Mouse (Mus musculus) mesoderm, embryonic 11.5 days (tissue): ENCODE results near the gene Duox2.

ENCODE experiments used
- DNase-seq: peaks from one replicate; pipeline ENCODE4 v3.0.0-alpha.2; 2012; ENCODE audit warnings: low read depth, low spot score

Duox2 gene

DNA sequence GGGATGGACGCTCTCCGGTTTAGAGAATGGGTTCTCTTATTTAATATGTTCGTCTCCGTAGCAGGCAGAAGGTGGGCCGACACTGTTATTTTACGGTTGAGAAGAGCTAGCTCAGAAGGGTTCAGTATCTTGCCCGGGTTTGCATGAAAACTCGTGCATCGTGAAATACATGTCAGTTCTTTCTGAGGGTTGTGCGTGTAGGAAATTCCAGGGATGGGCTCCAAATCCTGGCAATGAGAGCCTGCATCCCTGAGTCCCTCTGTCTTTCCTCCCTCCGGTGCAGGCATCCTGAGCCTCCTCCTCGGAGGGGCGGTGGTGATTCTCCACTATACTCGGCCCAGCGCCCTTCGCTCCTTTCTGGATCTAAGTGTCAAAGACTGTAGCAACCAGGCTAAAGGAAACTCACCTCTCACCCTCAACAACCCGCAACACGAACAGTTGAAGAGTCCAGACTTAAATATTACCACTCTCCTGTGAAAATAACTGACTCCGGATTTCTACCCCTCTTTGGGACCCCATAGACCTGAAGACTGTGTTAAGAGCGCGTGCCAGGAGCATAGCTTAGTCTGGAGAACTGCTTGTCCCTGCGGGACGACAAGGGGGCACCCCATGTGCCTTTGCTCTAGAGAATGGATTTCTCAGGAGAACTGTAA is 3.8 kb upstream of the Duox2 start:
- no peak for DNase-seq

DNA sequence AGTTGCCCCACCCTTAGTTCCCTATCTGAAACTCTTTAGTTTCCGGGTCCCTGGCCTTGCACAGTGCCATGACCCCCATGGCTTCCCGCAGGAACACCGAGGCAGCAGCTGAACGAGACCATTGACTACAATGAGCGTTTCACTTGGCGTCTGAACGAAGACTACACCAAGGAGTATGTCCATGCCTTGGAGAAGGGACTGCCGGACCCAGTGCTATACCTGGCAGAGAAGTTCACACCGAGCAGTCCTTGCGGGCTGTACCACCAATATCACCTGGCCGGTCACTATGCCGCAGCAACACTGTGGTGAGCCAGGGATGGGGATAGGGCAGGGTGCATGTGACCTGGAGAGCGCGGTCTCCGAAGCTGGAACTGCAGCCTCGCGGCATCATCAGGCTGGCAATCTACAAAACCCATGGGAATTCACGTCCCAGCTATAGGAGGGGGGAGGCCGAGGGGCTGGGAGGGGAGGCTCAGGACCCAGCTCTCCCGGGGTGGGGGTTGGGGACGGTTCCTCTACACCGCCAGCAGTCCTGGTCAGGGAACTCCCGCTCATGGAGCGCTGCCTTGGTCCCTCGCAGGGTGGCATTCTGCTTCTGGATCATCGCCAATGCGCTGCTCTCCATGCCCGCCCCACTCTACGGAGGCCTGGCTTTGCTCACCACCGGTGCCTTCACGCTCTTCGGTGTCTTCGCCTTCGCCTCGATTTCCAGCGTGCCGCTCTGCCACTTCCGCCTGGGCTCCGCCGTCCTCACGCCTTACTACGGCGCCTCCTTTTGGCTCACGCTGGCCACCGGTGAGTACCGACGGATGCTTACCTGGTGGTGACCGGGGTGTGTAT is 3.1 kb upstream of the Duox2 start:
- DNase-seq: no peak

DNA sequence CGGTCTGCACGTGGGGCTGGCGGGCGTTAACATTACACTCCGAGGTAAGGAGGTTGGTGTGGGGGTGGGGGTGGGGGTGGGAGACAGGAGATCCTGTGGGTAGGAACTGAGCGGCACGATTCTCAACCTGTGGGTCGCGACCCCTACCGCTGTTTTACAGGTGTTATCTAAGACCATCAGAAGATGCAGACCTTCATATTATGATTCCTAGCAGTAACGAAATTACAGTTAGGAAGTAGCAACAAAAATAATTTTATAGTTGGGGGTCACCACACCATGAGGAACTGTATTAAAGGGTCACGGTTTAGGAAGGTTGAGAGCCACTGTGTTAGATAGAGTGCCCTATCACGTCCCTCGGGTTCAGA is 2.4 kb upstream of the Duox2 start:
- DNase-seq: no peak

DNA sequence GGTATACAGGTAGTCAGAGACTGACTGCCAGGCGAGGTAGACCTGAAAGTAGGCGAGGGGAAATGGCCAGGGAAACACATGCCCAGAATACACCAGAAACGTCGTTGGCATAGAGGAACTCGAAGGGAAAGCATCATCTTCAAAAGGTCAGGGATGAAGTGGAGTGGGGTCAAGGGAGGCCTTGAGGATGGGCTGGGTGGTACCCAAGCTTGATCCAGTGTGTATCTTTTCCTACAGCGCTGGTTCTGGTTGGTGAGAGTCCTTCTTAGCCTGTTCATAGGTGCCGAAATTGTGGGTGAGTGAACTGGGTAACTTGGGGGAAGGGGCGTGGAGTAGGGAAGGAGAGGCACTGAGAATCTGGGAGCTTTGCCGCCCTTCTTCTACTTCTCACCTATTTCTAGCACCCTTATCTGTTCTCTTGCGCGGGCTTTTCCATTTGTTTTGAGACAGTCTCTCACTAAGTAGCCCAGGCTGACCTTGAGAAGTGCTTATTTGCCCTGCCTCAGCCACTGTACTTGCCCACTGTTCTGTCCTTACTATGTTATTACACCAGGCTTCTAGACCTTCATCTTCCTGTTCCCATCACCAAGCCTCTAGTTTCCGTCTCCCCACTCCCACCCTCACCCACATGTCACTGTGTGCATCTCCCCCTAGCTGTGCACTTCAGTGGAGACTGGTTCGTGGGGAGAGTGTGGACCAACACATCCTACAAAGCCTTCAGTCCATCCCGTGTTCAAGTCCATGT is 1.8 kb upstream of the Duox2 start:
- DNase-seq: no peak

DNA sequence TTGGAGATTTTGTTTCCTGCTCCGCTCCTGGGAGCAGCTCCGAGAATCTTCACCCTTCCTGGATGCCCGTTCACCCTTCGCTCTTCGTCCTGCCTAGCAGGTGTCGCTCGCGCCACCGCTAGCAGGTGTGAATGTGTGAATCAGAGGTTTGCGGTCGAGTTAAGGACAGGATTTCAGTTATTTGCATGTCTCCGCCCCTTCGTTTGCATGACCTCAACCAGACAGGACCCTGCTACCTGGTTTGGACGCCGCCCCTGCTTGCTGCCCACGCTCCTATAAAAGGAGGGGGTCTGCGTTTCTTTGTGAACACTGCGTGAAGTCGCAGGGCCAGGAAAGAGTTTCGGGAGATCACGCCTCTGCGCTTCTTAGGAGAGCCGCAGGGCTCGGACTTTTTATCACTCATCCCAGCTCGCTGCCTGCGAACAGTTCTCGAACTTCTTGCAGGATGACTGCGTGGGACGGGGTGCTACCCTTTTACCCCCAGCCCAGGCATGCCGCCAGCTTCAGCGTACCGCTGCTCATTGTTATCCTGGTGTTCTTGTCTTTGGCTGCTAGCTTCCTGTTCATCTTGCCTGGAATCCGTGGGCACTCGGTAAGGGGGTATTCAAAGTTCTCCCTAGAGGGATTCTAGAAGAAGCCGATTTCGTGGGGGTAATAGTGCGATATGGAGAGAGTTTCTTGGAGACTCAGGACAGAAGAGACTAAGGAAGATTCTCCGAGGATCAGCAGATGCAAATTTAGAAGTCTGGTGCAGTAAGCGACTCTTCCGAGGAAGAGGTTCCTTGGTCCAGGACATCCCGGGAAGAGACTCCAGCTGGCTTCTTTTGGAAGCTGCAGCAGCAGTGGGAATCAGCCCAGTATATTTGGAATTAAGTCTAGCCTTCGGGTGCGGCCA is 594 bp upstream of the Duox2 start, which contains the start of gene Duoxa2:
Duoxa2 (plus strand) TSS at position 305 of the 895 bp plus-strand sequence.
- peak; percentile 36 for DNase-seq

DNA sequence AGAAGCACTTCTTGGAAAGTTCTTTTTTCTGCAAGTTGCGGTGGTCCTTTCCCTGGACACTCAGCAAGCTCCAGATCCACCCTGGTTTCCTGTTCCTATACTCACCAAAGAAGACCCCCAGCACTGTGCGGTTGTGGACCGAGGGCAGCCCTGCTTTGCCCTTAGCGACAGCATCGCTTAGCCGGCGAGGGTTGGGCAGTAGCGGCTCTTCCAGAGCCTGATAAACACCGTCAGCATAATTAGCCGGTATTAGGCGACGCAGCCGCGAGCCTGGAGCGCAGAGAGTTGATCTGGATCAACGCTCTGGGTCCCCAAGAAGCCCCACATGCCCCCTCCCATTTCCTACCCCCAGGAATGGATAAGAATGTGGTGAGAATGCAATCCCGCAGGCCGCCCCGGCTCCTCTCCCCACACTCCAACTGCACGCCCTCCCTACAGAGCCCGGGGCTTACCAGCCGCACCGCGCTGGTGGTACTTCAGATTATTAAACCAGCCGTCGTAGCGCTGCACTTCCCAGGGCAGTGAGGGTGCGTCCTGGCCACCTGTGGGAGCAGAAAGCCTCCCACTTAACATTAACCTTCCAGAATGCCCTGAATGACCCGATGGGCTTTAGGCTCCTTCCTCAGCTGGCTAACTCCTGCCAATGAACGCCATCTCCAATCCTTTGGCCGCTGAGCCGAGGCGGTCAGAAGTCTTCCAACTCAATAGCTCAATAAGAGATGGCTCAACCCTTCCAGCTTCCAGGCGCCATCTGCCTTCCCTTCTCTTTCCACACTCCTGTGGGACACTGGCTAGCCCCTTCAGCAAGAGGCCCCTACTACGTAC is 766 bp downstream of the Duox2 start:
- no peak for DNase-seq

DNA sequence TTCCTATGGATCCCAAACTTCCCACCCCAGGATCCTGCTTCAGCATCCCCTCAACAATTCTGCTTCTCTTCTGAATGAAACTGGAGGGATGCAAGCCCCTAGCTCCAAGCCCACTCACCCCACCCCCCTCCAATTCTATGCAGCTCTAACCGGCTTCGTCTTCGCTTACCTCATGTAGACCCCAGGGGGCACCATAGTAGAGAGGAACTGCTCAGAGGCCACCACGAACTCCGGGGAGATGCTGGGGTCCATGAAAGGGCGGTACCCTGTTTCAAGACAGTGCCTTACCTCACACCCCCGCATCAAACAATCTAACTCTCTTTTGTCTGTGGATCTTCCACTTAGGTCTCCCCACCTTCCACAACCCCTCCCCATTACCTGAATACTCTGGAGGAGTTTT is 3.3 kb downstream of the Duox2 start:
- DNase-seq: no peak

DNA sequence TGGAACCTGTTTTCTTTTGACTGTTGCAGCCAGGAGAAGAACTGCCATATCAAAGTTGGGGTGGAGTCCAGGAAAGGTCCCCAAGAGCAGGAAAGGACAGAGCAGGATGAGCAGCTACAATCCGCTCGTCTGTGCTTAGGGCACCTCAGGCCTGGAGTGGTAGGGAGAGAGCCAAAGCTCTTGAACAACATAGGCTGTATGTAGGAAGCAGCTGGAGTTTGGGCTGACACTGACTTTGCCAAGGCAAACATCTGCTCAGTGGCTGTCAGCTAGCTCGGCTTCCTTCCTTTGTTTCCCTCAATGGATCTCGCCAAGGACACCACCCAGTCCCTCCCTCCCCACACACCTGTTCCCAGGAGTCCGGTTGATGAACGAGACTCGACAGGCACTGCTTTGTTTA is 12.1 kb downstream of the Duox2 start:
- DNase-seq: no peak

DNA sequence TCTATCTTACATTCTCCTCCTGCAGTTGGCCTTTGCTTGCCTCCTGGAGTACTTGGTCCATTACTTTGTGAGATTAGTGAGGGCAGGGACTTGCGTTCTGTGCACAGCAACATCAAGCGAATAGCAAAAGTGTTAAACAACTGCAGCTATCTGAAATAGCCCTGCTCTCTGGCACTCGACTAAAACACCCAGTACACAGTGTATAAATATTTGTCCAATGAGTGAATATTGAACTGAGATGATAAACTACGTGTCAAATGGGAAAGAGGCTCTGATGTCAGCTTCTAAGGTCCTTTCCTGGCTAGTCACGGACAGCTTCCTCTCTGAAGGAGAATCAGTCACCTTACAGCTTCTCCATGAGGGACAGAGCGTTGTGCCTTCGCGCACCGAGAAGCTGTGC is 14.2 kb downstream of the Duox2 start:
- no peak for DNase-seq

DNA sequence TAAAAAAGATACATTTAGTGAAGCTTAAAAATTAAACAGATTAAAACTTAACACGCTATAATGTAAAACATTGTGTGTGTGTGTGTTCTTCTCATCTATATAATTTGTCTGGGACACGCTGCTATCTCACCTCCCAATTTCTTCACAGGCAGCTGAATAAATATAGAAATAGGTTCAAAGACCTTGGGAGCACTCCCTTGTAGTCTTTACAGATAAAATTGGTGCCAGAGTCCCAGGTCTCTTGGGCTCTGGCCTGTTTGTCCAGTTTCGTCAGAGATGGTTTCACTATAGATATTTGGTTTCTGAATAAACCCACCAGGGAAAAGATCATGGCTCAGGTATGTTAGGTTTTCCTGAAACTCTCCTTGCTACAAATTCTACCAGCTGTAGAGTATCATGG is 19.5 kb downstream of the Duox2 start:
- no peak for DNase-seq

DNA sequence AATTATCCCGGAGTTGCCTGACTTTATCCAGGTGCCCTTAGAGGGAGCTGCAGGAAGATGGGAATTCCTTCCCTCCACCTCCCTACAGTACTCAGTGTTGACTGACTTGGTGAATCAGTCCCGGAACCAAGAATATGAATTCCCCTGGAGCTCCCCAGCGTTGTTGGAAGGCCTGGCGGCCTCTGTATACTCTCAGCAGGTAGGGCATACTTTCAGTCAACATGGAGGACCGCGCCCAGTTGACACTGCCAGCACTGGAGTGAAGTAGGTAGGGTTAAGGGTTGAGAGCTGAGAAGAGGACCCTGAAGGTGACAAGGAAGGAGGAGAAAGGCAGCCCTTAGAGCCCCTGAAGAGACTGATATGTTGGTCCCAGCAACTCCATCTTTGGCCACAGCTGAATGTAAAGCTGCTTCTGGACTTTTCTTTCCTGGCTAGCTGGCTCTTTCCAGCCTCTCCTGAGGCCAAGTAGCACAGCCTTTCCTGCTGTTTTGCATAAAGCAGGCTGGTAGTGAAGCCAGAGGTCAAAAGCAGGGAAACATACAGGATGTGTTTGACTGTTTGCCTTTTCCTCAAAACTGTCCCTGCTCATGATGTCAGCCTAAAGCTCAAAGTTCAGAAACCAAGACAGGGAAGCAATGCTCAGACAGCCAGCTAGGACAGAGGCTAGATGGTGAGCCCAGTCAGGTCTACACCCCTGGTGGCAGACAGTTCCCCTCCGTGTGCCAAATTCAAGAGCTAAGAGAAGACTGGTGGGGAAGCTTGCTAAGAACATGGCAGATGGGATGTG is 31.6 kb downstream of the Duox2 start:
- no peak for DNase-seq

DNA sequence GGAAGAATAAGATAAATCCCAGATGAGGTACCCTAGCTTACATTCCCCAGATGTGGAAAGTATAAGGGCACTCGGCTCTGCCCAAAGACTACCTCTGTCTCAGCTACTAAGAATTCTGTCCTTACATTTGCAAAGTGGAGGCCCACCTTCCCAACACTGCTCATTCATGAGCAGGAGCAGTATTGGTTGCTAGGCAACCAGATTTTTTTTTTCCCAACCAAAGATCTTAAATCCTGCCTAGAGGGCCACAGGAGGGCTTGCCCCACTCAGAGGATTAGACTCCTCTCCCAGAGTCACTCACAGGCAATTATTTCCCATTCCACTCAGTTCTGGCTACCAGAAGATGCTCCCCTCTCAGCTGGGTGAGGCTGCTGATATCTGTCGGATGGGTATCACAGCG is 33.6 kb downstream of the Duox2 start:
- DNase-seq: peak; percentile 61

DNA sequence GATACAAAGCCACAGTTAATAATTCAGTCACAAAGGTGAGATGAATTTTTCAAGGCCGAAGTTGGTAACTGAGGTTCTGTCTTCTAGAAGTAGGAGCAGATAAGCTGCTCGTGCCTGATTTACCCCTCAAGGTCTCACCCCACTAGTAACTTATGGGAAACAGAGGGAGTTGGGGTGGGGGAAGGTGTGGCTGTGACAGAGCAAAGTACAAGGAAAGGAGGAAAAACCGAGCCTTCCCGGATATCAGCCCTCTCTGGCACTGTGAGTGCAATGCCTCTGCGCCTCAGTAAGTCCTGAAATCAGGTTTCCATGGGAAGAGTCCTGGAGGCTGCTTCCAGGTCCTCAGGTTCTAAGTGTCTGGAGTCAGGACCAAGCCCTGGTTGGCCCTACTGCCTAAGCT is 37.5 kb downstream of the Duox2 start:
- no peak for DNase-seq

DNA sequence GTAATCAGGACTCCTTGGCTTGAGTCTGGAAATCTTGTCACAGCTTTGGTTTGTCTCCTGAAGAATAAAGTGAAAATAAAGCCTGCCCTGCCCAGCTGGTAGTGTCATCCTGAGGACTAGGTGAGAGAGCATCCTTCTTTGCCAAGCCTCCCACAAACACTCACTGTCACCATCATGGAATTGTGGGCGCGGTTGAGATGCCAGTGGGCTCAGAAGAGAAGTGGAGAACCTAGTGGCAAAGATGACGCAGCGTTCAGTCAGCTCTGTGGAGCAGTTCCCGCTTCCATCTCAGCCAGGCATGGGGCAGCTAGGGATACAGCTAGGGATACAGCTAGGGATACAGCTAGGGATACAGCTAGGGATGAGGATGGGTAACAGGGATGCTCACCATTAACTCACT is 42.3 kb downstream of the Duox2 start:
- no peak for DNase-seq

DNA sequence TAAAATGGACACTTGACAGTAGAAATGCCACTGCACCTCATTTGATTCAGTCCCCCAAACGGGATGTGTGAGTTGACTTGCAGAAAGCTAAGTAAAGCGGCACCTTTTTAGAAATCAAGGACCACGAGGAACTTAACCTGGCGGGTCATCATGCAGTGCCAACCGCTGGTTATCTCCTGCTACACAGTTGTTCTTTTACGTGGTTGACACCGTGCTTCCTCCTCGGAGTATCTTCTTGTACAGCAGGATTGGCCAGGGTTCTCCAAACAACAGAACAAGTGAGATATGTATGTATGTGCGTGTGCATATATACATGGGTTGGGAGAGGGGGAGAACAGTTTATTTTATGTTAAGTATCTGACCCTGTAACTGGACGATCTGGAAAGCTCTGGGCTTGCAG is 50.5 kb downstream of the Duox2 start:
- no peak for DNase-seq

DNA sequence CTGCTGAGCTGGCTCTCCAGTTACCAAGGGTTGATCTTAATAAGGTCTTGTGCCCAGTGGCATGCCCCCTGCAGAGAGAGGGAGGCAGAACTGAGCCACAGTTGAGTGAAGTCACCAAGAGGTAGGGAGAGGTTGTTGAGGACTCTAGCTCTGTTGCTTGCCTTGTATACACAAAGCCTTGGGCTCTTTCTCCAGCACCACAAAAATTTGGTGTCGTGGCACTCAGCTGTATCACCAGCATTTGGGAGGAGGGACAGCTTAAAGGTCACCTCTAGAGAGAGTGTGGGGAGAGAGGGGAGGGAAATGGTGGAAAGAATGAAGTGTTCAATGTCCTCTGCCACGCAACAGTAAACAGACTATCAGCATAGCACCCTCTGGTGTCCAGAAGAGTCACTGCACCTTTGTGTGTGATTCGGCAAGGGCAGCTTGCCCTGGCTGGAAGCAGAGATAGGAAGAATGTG is 54.5 kb downstream of the Duox2 start:
- DNase-seq: peak; percentile 81

DNA sequence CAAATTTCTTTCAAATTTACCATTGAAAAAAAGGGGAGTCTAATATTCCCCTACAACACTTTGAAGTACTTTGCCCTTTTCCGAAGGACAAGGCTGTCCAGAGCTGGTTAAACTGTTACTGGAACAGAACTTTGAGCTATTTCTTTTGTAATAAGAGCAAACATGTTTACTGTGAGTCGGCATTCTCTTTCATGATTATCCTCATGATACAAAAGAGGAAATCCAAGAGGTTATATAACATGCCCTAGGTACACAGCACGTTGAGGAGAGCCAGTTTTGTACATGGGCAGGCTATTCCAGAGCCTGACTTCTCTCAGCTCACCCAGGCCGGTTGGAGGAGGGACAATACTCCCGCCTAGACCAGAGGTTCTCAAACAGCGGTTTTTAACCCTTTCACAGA is 56.3 kb downstream of the Duox2 start:
- DNase-seq: no peak

DNA sequence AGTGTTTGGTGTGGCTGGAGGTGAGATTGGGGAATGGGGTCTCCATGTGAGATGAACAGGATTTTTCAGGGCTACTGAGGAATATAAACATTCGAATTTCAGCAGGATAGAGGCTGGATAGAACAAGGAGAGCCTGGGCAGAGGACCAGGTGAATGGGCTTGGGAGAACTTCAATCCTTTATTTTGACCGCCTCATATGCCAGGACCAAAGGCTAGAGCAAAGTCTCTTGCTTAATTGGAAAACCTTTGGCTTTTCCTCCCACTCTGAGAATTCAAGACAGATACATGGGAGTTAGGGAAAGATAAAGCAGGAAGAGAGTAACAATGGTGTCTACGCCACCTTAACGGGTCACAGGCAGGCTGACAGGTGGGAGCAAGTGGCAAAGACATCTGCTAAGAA is 57.0 kb downstream of the Duox2 start:
- DNase-seq: no peak

DNA sequence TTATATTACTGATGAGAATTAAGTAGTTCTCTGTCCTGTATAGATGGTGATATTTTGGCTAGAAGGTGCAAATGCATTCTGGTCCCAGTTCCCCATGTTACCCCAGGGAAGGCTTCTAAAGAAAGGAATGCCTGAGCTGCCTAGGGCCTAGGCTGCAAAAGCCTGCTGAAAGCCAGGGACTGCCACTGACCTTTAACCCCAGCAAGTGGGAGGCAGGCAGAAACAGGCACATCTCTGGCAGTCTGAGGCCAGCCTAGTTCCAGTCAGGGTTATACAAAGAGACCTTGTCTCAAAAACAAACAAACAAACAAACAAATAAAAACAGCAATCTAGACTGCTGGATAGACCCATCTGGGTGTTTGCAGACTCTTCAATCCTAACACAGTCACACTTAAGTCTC is 57.5 kb downstream of the Duox2 start:
- no peak for DNase-seq
